ENCODE assay signal across 10 mouse cellular contexts in the genomic region with DNA sequence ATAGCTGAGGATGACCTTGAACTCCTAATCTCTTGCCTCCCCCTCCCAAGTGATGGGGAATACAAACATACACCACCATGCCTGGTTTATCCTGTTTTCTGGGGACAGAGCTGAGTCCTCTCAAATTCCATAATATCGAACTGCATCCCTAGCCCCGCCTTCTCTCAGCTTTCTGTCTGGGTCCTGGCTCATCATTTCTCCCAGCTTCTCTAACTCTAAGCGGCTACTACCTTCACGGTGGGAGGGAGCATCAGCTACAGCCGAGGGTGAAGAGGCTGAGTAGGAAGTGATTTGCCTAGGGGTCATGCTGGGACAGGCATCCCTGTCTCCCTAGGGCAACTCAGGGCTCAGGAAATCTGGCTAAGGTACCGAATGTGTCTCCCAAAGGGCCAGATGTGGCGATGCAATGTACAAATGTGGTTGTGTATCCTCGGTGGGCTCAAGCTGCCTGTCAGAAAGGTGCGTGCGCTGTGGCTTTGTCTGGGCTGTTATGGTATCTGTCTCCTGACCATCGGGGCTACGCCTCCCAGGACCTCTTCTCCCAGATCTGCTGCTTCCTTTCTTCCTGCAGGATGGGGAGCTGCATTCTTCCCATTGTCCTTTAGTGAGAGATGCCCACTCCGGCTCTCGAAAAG. TPM values are rescaled to one million over a fixed set of nuclear protein-coding genes. Genes with fewer than 3 reads are reported as not detected.
A peak's percentile ranks its signal among the peaks of the same experiment; 100 is the strongest.
DNase-seq lines count a peak whose midpoint lies in the region; ATAC-seq and TF ChIP-seq lines count a peak whose summit lies in the region.
"Had no signal": no experiment of that assay in that cellular context is flagged by ENCODE, and none has a peak within 500 bp of the region (broad histone marks: within the 10 kb centered on the region; RNA-seq: fewer than 3 reads in every experiment).

No protein-coding gene starts in this region.

- no peak overlapping the region for H3K27ac ChIP-seq in heart, embryonic 14.5 days (replicated peaks in 1 of 2; ENCODE audit: control insufficient read depth in 1 of 2, insufficient read depth in 1 of 2, low read depth in 2 of 2, low read length in 2 of 2)
- peak overlapping the region; percentile 93 for H3K27ac ChIP-seq in forebrain, postnatal 0 days (ENCODE audit: low read depth, low read length)
- peak overlapping the region; percentile 82 for H3K27ac ChIP-seq in midbrain, embryonic 12.5 days (replicated peaks)
- H3K27ac ChIP-seq: macrophage had no signal

- H3K4me1 ChIP-seq in heart, embryonic 14.5 days (ENCODE audit: control insufficient read depth in 2 of 2, insufficient read depth in 2 of 2, low read length in 2 of 2): peaks cover 15 to 34% of the 10 kb centered on the region in 2 experiments
- 0 out of 2 replicates have a peak, but pooled peaks cover 23% of the 10 kb centered on the region for H3K4me1 ChIP-seq in forebrain, postnatal 0 days (ENCODE audit: insufficient read depth)
- peaks cover 36% of the 10 kb centered on the region for H3K4me1 ChIP-seq in midbrain, embryonic 12.5 days

- H3K9ac ChIP-seq in heart, embryonic 14.5 days (ENCODE audit: low read length): peak overlapping the region; percentile 72
- H3K9ac ChIP-seq in forebrain, postnatal 0 days: peak overlapping the region; percentile 83
- H3K9ac ChIP-seq in midbrain, embryonic 12.5 days (replicated peaks): peak overlapping the region; percentile 77

- no peak for TF ChIP-seq CTCF in forebrain, postnatal 0 days (IDR thresholded peaks at IDR 0.05; ENCODE audit: low read depth)

- no peaks in the 10 kb centered on the region for H3K9me3 ChIP-seq in heart, embryonic 14.5 days (ENCODE audit: control insufficient read depth, low read length)
- no peaks in the 10 kb centered on the region for H3K9me3 ChIP-seq in forebrain, postnatal 0 days (ENCODE audit: low read length)
- no peaks in the 10 kb centered on the region for H3K9me3 ChIP-seq in midbrain, embryonic 12.5 days

- intact Hi-C loops in heart, postnatal 25 days (cut with DNase I): no loop called here

- WGBS in heart, embryonic 14.5 days: 6% methylated on average over 14 of the region's 14 CpGs
- whole genome bisulfite sequencing in forebrain, postnatal 0 days: 3% methylated on average over 14 of the region's 14 CpGs
- WGBS in midbrain, embryonic 12.5 days: 5% methylated on average over 14 of the region's 14 CpGs

- H3K36me3 ChIP-seq in heart, embryonic 14.5 days (ENCODE audit: control insufficient read depth, insufficient read depth, low read length): no peaks in the 10 kb centered on the region
- H3K36me3 ChIP-seq in forebrain, postnatal 0 days (ENCODE audit: insufficient read depth): peaks cover 15% of the 10 kb centered on the region
- H3K36me3 ChIP-seq in midbrain, embryonic 12.5 days: no peaks in the 10 kb centered on the region

- ATAC-seq in heart, embryonic 14.5 days (ENCODE audit: insufficient number of reproducible peaks, insufficient read depth, low FRiP score, low read depth): no peak
- peak; percentile 10 for ATAC-seq in forebrain, postnatal 0 days
- ATAC-seq in midbrain, embryonic 12.5 days (ENCODE audit: low FRiP score, low read depth): peak; percentile 28; the same call in 1 of the 2 replicates

- H3K4me2 ChIP-seq in heart, embryonic 14.5 days (ENCODE audit: low read length): peak overlapping the region; percentile 99
- H3K4me2 ChIP-seq in forebrain, postnatal 0 days (ENCODE audit: low read depth): peak overlapping the region; percentile 94
- H3K4me2 ChIP-seq in midbrain, embryonic 12.5 days (replicated peaks): peak overlapping the region; percentile 94

- no peak for DNase-seq in heart, postnatal 25 days (ENCODE audit: low spot score)
- peak; percentile 39 for DNase-seq in brain, adult 2 months (ENCODE audit: low read depth, low spot score)
- DNase-seq in forebrain, postnatal 0 days: no peak
- no peak for DNase-seq in urinary bladder, adult 2 months (ENCODE audit: low spot score)
- no peak for DNase-seq in kidney, postnatal 4 days
- no peak for DNase-seq in adrenal gland, postnatal 10 days

- H3K27me3 ChIP-seq in heart, embryonic 14.5 days (ENCODE audit: control insufficient read depth, insufficient read depth, low read length): peaks cover 43% of the 10 kb centered on the region
- no peaks in the 10 kb centered on the region for H3K27me3 ChIP-seq in forebrain, postnatal 0 days (ENCODE audit: insufficient read depth, low read length)
- H3K27me3 ChIP-seq in midbrain, embryonic 12.5 days: peaks cover 55% of the 10 kb centered on the region
- H3K27me3 ChIP-seq: Patski had no signal

- peak overlapping the region; percentile 58 to 63 for H3K4me3 ChIP-seq in heart, embryonic 14.5 days (ENCODE audit: control insufficient read depth in 1 of 2, insufficient read depth in 1 of 2, low read depth in 1 of 2, low read length in 2 of 2)
- H3K4me3 ChIP-seq in forebrain, postnatal 0 days (ENCODE audit: low read depth, low read length): peak overlapping the region; percentile 74
- H3K4me3 ChIP-seq in midbrain, embryonic 12.5 days: peak overlapping the region; percentile 63

RNA-seq across cellular contexts. Expression of a gene that starts 1.0 kb away (rescaled TPM):
- 1.1 and 2.7 TPM in 2 replicates for polyA plus RNA-seq in heart, embryonic 14.5 days (2014; fragmentation: Nextera tagmentation; extraction: Ambion mirVana)
- 1 to 10 TPM in 1 of 2 experiments, under 1 TPM in 1; 0.67 to 1.6 TPM for total RNA-seq in heart, postnatal 25 days (2021)
- 20.0 and 24.2 TPM in 2 replicates for total RNA-seq in forebrain, postnatal 0 days (2014; rRNA removed)
- 17.9 and 23.2 TPM in 2 replicates for polyA plus RNA-seq in forebrain, postnatal 0 days (2015; fragmentation: Nextera tagmentation; extraction: Ambion mirVana)
- polyA plus RNA-seq in midbrain, embryonic 12.5 days (2016; fragmentation: Nextera tagmentation; extraction: Ambion mirVana): 10.0 and 10.3 TPM in 2 replicates
- polyA plus RNA-seq in urinary bladder, adult 2 months (2012; rRNA removed): 4.7 and 7.5 TPM in 2 replicates
- 1 to 10 TPM; 1.1 to 3.9 TPM for total RNA-seq in adrenal gland, postnatal 10 days (2021)
- polyA plus RNA-seq: macrophage had no signal

RNA-seq across cellular contexts. Expression of a gene that starts 2.2 kb away (rescaled TPM):
- polyA plus RNA-seq in heart, embryonic 14.5 days (2014; fragmentation: Nextera tagmentation; extraction: Ambion mirVana): 0.69 and 1.4 TPM in 2 replicates
- not detected for total RNA-seq in heart, postnatal 25 days (2021)
- 1.0 and 3.8 TPM in 2 replicates for total RNA-seq in forebrain, postnatal 0 days (2014; rRNA removed)
- 0.86 and 2.3 TPM in 2 replicates for polyA plus RNA-seq in forebrain, postnatal 0 days (2015; fragmentation: Nextera tagmentation; extraction: Ambion mirVana)
- polyA plus RNA-seq in midbrain, embryonic 12.5 days (2016; fragmentation: Nextera tagmentation; extraction: Ambion mirVana): 1.0 and 1.2 TPM in 2 replicates
- 0.33 and 0.55 TPM in 2 replicates for polyA plus RNA-seq in urinary bladder, adult 2 months (2012; rRNA removed)
- under 1 TPM; 0.48 to 0.88 TPM for total RNA-seq in adrenal gland, postnatal 10 days (2021)
- polyA plus RNA-seq: macrophage had no signal

RNA-seq across cellular contexts. Expression of a gene that starts 30.0 kb away (rescaled TPM):
- 7.6 and 8.1 TPM in 2 replicates for polyA plus RNA-seq in heart, embryonic 14.5 days (2014; fragmentation: Nextera tagmentation; extraction: Ambion mirVana)
- total RNA-seq in heart, postnatal 25 days (2021): 1 to 10 TPM; 5.3 to 6.9 TPM
- 3.2 and 4.3 TPM in 2 replicates for total RNA-seq in forebrain, postnatal 0 days (2014; rRNA removed)
- polyA plus RNA-seq in forebrain, postnatal 0 days (2015; fragmentation: Nextera tagmentation; extraction: Ambion mirVana): 1.5 and 2.6 TPM in 2 replicates
- polyA plus RNA-seq in midbrain, embryonic 12.5 days (2016; fragmentation: Nextera tagmentation; extraction: Ambion mirVana): 1.0 and 1.7 TPM in 2 replicates
- 8.6 and 10.5 TPM in 2 replicates for polyA plus RNA-seq in urinary bladder, adult 2 months (2012; rRNA removed)
- total RNA-seq in adrenal gland, postnatal 10 days (2021): 1 to 10 TPM; 7.3 to 8.3 TPM
- polyA plus RNA-seq: Patski had no signal

RNA-seq across cellular contexts. Expression of a gene that starts 41.4 kb away (rescaled TPM):
- 32.8 and 39.7 TPM in 2 replicates for polyA plus RNA-seq in heart, embryonic 14.5 days (2014; fragmentation: Nextera tagmentation; extraction: Ambion mirVana)
- total RNA-seq in heart, postnatal 25 days (2021): 10 to 100 TPM; 40.1 to 40.4 TPM
- 36.2 and 44.9 TPM in 2 replicates for total RNA-seq in forebrain, postnatal 0 days (2014; rRNA removed)
- 12.2 and 16.0 TPM in 2 replicates for polyA plus RNA-seq in forebrain, postnatal 0 days (2015; fragmentation: Nextera tagmentation; extraction: Ambion mirVana)
- polyA plus RNA-seq in midbrain, embryonic 12.5 days (2016; fragmentation: Nextera tagmentation; extraction: Ambion mirVana): 28.0 and 29.3 TPM in 2 replicates
- 13.4 and 16.2 TPM in 2 replicates for polyA plus RNA-seq in urinary bladder, adult 2 months (2012; rRNA removed)
- total RNA-seq in adrenal gland, postnatal 10 days (2021): 10 to 100 TPM; 51.3 to 57.3 TPM

RNA-seq across cellular contexts. Expression of a gene that starts 41.8 kb away (rescaled TPM):
- polyA plus RNA-seq in heart, embryonic 14.5 days (2014; fragmentation: Nextera tagmentation; extraction: Ambion mirVana): 90.6 and 92.9 TPM in 2 replicates
- total RNA-seq in heart, postnatal 25 days (2021): 10 to 100 TPM; 65.8 to 72.0 TPM
- 24.4 and 31.6 TPM in 2 replicates for total RNA-seq in forebrain, postnatal 0 days (2014; rRNA removed)
- 144 and 167 TPM in 2 replicates for polyA plus RNA-seq in forebrain, postnatal 0 days (2015; fragmentation: Nextera tagmentation; extraction: Ambion mirVana)
- 174 and 182 TPM in 2 replicates for polyA plus RNA-seq in midbrain, embryonic 12.5 days (2016; fragmentation: Nextera tagmentation; extraction: Ambion mirVana)
- polyA plus RNA-seq in urinary bladder, adult 2 months (2012; rRNA removed): 52.9 and 60.3 TPM in 2 replicates
- total RNA-seq in adrenal gland, postnatal 10 days (2021): 10 to 100 TPM; 96.8 to 100.0 TPM

Comparison
In these comparisons a context has a peak if more than half of its experiments do, and no peak if none do; other contexts are left out.
1. H3K27ac ChIP-seq: peak in forebrain, postnatal 0 days (single experiment) and midbrain, embryonic 12.5 days (single experiment); none in heart, embryonic 14.5 days (0 of 2).
2. Peak in every context shown above with its lines, with median percentiles within 50 percentile points of each other: H3K4me2 ChIP-seq, H3K4me3 ChIP-seq and H3K9ac ChIP-seq.